Mouse (Mus musculus) macrophage (primary cell): ENCODE data around the gene Rnf213. TPM values are rescaled to one million over a fixed set of nuclear protein-coding genes. Genes with fewer than 3 reads are reported as not detected.

ENCODE experiments used
- H3K27ac ChIP-seq: fragments of 350-480 bp; formaldehyde crosslinking; 2 replicates; pipeline ENCODE4 v1.9.0; 2021
- H3K36me3 ChIP-seq: fragments of 350-480 bp; formaldehyde crosslinking; 2 replicates; pipeline ENCODE4 v1.9.0; 2021; ENCODE audit errors: inconsistent target
- H3K4me3 ChIP-seq: fragments of 350-480 bp; formaldehyde crosslinking; 2 replicates; pipeline ENCODE4 v1.9.0; 2021; ENCODE audit errors: inconsistent target
- H3K79me2 ChIP-seq: fragments of 350-480 bp; formaldehyde crosslinking; 2 replicates; pipeline ENCODE4 v1.9.0; 2021; ENCODE audit errors: inconsistent target
- WGBS: methylation state at CpG from one replicate; pipeline ENCODE4 v1.1.7; 2026; ENCODE audit warnings: inconsistent platforms; ENCODE audit not compliant: missing documents; 5-methylcytosine and 5-hydroxymethylcytosine counted together
- polyA plus RNA-seq: library from polyadenylated mRNA; stranded (reverse); fragments of 250-400 nt; gene quantifications from 3 replicates; pipeline ENCODE4 v1.2.4, GENCODE M21; 2018; ENCODE audit warnings: inconsistent platforms

Rnf213 gene
- polyA plus RNA-seq, 1 experiment from 2014 or later, result 276 TPM

GRCm38 (mm10) chr11:119507772-119508171 is 114.9 kb downstream of the Rnf213 start:
- H3K4me3 ChIP-seq, result no peak overlapping the region
- H3K79me2 ChIP-seq, result no peaks in the 10 kb centered on the region
- H3K27ac ChIP-seq, result no peak overlapping the region
- peaks cover 24% of the 10 kb centered on the region; the same call in 1 of the 2 replicates for H3K36me3 ChIP-seq
- 93% methylated on average over 8 of the region's 8 CpGs for WGBS

GRCm38 (mm10) chr11:119509165-119509776 is 116.4 kb downstream of the Rnf213 start:
- no peaks in the 10 kb centered on the region for H3K79me2 ChIP-seq
- no peak overlapping the region for H3K27ac ChIP-seq
- peaks cover 19% of the 10 kb centered on the region; the same call in 1 of the 2 replicates for H3K36me3 ChIP-seq
- no peak overlapping the region for H3K4me3 ChIP-seq
- 97% methylated on average over 5 of the region's 5 CpGs for WGBS

GRCm38 (mm10) chr11:119513038-119513659 is 120.2 kb downstream of the Rnf213 start:
- Histone ChIP-seq H3K36me3 (peaks cover under 1% of the 10 kb centered on the region; the same call in 1 of the 2 replicates), H3K79me2 (no peaks in the 10 kb centered on the region), H3K27ac (no peak overlapping the region), H3K4me3 (no peak overlapping the region)
- 36% methylated on average over 9 of the region's 9 CpGs for WGBS

GRCm38 (mm10) chr11:119514108-119514860 is 121.4 kb downstream of the Rnf213 start:
- Histone ChIP-seq H3K36me3 (no peaks in the 10 kb centered on the region), H3K27ac (no peak overlapping the region), H3K79me2 (no peaks in the 10 kb centered on the region), H3K4me3 (no peak overlapping the region)
- 61% methylated on average over 16 of the region's 16 CpGs for WGBS

- Histone ChIP-seq H3K36me3 (no peaks in the 10 kb centered on the region), H3K79me2 (no peaks in the 10 kb centered on the region), H3K4me3 (no peak overlapping the region), H3K27ac (no peak overlapping the region)
- 24% methylated on average over 21 of the region's 21 CpGs for WGBS
Measured at GRCm38 (mm10) chr11:119514967-119515636, 122.2 kb downstream of the Rnf213 start.

GRCm38 (mm10) chr11:119515823-119516676 is 123.2 kb downstream of the Rnf213 start:
- Histone ChIP-seq H3K36me3 (no peaks in the 10 kb centered on the region), H3K27ac (no peak overlapping the region), H3K79me2 (no peaks in the 10 kb centered on the region), H3K4me3 (no peak overlapping the region)
- WGBS, result 88% methylated on average over 16 of the region's 16 CpGs

GRCm38 (mm10) chr11:119516677-119517361 is 123.9 kb downstream of the Rnf213 start:
- Histone ChIP-seq H3K36me3 (no peaks in the 10 kb centered on the region), H3K79me2 (no peaks in the 10 kb centered on the region), H3K4me3 (no peak overlapping the region), H3K27ac (no peak overlapping the region)
- WGBS, result 73% methylated on average over 12 of the region's 12 CpGs

- H3K4me3 ChIP-seq, result no peak overlapping the region
- no peaks in the 10 kb centered on the region for H3K36me3 ChIP-seq
- 83% methylated on average over 1 of the region's 1 CpGs for WGBS
- H3K27ac ChIP-seq, result no peak overlapping the region
- H3K79me2 ChIP-seq, result no peaks in the 10 kb centered on the region
Measured at GRCm38 (mm10) chr11:119519387-119519786, 126.5 kb downstream of the Rnf213 start.

GRCm38 (mm10) chr11:119520005-119520712 is 127.3 kb downstream of the Rnf213 start:
- Histone ChIP-seq H3K79me2 (no peaks in the 10 kb centered on the region), H3K4me3 (no peak overlapping the region), H3K36me3 (no peaks in the 10 kb centered on the region), H3K27ac (no peak overlapping the region)
- WGBS, result 71% methylated on average over 5 of the region's 5 CpGs

- no peaks in the 10 kb centered on the region for H3K79me2 ChIP-seq
- H3K27ac ChIP-seq, result no peak overlapping the region
- no peak overlapping the region for H3K4me3 ChIP-seq
- H3K36me3 ChIP-seq, result no peaks in the 10 kb centered on the region
Measured at GRCm38 (mm10) chr11:119520713-119521063, 127.8 kb downstream of the Rnf213 start.

GRCm38 (mm10) chr11:119521920-119522710 is 129.2 kb downstream of the Rnf213 start:
- Histone ChIP-seq H3K36me3 (no peaks in the 10 kb centered on the region), H3K79me2 (no peaks in the 10 kb centered on the region), H3K27ac (no peak overlapping the region), H3K4me3 (no peak overlapping the region)
- WGBS, result 88% methylated on average over 6 of the region's 6 CpGs

- Histone ChIP-seq H3K4me3 (no peak overlapping the region), H3K27ac (no peak overlapping the region), H3K79me2 (no peaks in the 10 kb centered on the region), H3K36me3 (no peaks in the 10 kb centered on the region)
- WGBS, result 78% methylated on average over 8 of the region's 8 CpGs
Measured at GRCm38 (mm10) chr11:119522779-119523178, 129.9 kb downstream of the Rnf213 start.
